Mouse (Mus musculus): ENCODE data around the gene Pcdh9.

- no peak for TF ChIP-seq CTCF (IDR thresholded peaks at IDR 0.05; ENCODE audit: borderline replicate concordance, control insufficient read depth, extremely low read depth, insufficient read depth, low read length, poor library complexity)
- no peak for TF ChIP-seq POLR2A (IDR thresholded peaks at IDR 0.05; ENCODE audit: control insufficient read depth, extremely low read depth, insufficient read depth, low read length, poor library complexity)
These were observed 439.4 kb downstream of the Pcdh9 start for GRCm38 (mm10) chr14:93450930-93451665.

Measured in thymus, adult 2 months (tissue).